Mouse (Mus musculus): ENCODE results near the gene Adamts12. TPM values are rescaled to one million over a fixed set of nuclear protein-coding genes. Genes with fewer than 3 reads are reported as not detected.

Adamts12 gene
- polyA plus RNA-seq, 1 experiment from 2014 or later = 1.4 TPM

GRCm38 (mm10) chr15:11089494-11089893 is 24.9 kb downstream of the Adamts12 start:
- Histone ChIP-seq H3K9me3 (ENCODE audit: control insufficient read depth, low read length) (no peaks in the 10 kb centered on the region), H3K27ac (ENCODE audit: low read depth, low read length) (no peak overlapping the region), H3K9ac (ENCODE audit: low read depth, low read length) (no peak overlapping the region), H3K4me2 (no peak overlapping the region), H3K4me1 (replicated peaks; ENCODE audit: control insufficient read depth, insufficient read depth, low read length) (no peaks in the 10 kb centered on the region), H3K4me3 (ENCODE audit: low read depth, low read length) (no peak overlapping the region), H3K27me3 (replicated peaks; ENCODE audit: control insufficient read depth, insufficient read depth, low read length) (no peaks in the 10 kb centered on the region), H3K36me3 (ENCODE audit: control insufficient read depth, insufficient read depth, low read length) (no peaks in the 10 kb centered on the region)
- no peak for ATAC-seq (replicated peaks; ENCODE audit: low FRiP score)
- no peak for DNase-seq (ENCODE audit: low spot score)
- 82% methylated on average over 3 of the region's 3 CpGs for WGBS

DNA sequence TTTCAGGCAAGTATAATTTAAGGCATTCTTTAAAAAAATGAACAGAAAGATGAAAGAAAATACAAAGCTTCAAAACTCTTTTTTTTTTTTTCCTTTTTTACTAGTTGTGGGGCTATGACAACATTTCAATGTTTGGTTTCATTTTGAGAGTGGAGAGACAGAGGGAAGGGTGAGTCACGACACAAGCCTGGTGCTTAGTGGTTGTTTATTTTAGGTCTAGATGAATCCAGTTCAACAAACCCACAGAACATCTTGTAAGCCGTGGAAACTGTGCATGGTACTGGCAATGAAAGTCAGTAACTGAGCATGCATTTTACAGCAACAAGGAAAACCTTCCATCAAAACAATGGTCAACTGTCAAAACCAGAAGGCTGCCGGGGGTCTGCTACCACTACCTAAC is 31.0 kb downstream of the Adamts12 start:
- H3K4me3 ChIP-seq (ENCODE audit: low read depth, low read length) = no peak overlapping the region
- no peaks in the 10 kb centered on the region for H3K9me3 ChIP-seq (ENCODE audit: control insufficient read depth, low read length)
- no peaks in the 10 kb centered on the region for H3K36me3 ChIP-seq (ENCODE audit: control insufficient read depth, insufficient read depth, low read length)
- no peak overlapping the region for H3K9ac ChIP-seq (ENCODE audit: low read depth, low read length)
- H3K27me3 ChIP-seq (replicated peaks; ENCODE audit: control insufficient read depth, insufficient read depth, low read length) = no peaks in the 10 kb centered on the region
- DNase-seq (ENCODE audit: low spot score) = no peak
- no peaks in the 10 kb centered on the region for H3K4me1 ChIP-seq (replicated peaks; ENCODE audit: control insufficient read depth, insufficient read depth, low read length)
- no peak overlapping the region for H3K27ac ChIP-seq (ENCODE audit: low read depth, low read length)
- H3K4me2 ChIP-seq = no peak overlapping the region
- ATAC-seq (replicated peaks; ENCODE audit: low FRiP score) = no peak
- 62% methylated on average over 3 of the region's 3 CpGs for WGBS

- 68% methylated on average over 4 of the region's 4 CpGs for WGBS
- H3K36me3 ChIP-seq (ENCODE audit: control insufficient read depth, insufficient read depth, low read length) = no peaks in the 10 kb centered on the region
- no peak overlapping the region for H3K27ac ChIP-seq (ENCODE audit: low read depth, low read length)
- DNase-seq (ENCODE audit: low spot score) (no peak), ATAC-seq (replicated peaks; ENCODE audit: low FRiP score) (no peak)
- no peaks in the 10 kb centered on the region for H3K27me3 ChIP-seq (replicated peaks; ENCODE audit: control insufficient read depth, insufficient read depth, low read length)
- H3K9me3 ChIP-seq (ENCODE audit: control insufficient read depth, low read length) = no peaks in the 10 kb centered on the region
- no peak overlapping the region for H3K9ac ChIP-seq (ENCODE audit: low read depth, low read length)
- no peak overlapping the region for H3K4me3 ChIP-seq (ENCODE audit: low read depth, low read length)
- no peaks in the 10 kb centered on the region for H3K4me1 ChIP-seq (replicated peaks; ENCODE audit: control insufficient read depth, insufficient read depth, low read length)
- no peak overlapping the region for H3K4me2 ChIP-seq
Observed at GRCm38 (mm10) chr15:11097967-11098702, 33.5 kb downstream of the Adamts12 start.

DNA sequence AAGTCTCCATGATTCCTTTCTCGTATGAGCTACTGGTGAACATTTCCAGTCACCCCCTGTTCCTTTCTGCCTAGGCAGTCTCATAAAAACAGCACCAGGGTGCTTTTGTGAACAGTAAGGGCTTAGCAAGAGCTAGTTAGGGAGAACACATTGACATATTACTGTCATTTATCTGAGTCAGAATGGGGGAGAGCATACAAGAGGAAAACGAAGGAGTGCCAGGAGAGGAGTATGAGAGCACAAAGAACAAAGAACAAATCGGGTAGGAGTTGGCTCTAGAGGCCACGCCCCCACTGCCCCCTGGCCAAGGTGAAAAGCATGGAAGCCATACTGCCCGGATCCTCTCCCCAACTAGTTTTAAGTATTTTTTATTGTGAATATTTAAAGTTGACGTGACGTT is 34.4 kb downstream of the Adamts12 start:
- Histone ChIP-seq H3K9me3 (ENCODE audit: control insufficient read depth, low read length) (no peaks in the 10 kb centered on the region), H3K27me3 (replicated peaks; ENCODE audit: control insufficient read depth, insufficient read depth, low read length) (no peaks in the 10 kb centered on the region), H3K9ac (ENCODE audit: low read depth, low read length) (no peak overlapping the region), H3K36me3 (ENCODE audit: control insufficient read depth, insufficient read depth, low read length) (no peaks in the 10 kb centered on the region), H3K4me2 (no peak overlapping the region), H3K27ac (ENCODE audit: low read depth, low read length) (no peak overlapping the region), H3K4me3 (ENCODE audit: low read depth, low read length) (no peak overlapping the region), H3K4me1 (replicated peaks; ENCODE audit: control insufficient read depth, insufficient read depth, low read length) (no peaks in the 10 kb centered on the region)
- 69% methylated on average over 7 of the region's 7 CpGs for WGBS
- ATAC-seq (replicated peaks; ENCODE audit: low FRiP score) = no peak
- no peak for DNase-seq (ENCODE audit: low spot score)

- no peak overlapping the region for H3K4me2 ChIP-seq
- no peaks in the 10 kb centered on the region for H3K36me3 ChIP-seq (ENCODE audit: control insufficient read depth, insufficient read depth, low read length)
- no peak overlapping the region for H3K4me3 ChIP-seq (ENCODE audit: low read depth, low read length)
- no peaks in the 10 kb centered on the region for H3K4me1 ChIP-seq (replicated peaks; ENCODE audit: control insufficient read depth, insufficient read depth, low read length)
- no peaks in the 10 kb centered on the region for H3K27me3 ChIP-seq (replicated peaks; ENCODE audit: control insufficient read depth, insufficient read depth, low read length)
- DNase-seq (ENCODE audit: low spot score) = no peak
- H3K9ac ChIP-seq (ENCODE audit: low read depth, low read length) = no peak overlapping the region
- 69% methylated on average over 4 of the region's 4 CpGs for WGBS
- H3K27ac ChIP-seq (ENCODE audit: low read depth, low read length) = no peak overlapping the region
- ATAC-seq (replicated peaks; ENCODE audit: low FRiP score) = no peak
- no peaks in the 10 kb centered on the region for H3K9me3 ChIP-seq (ENCODE audit: control insufficient read depth, low read length)
Observed at GRCm38 (mm10) chr15:11100917-11101316, 36.3 kb downstream of the Adamts12 start.

GRCm38 (mm10) chr15:11105101-11105500 is 40.5 kb downstream of the Adamts12 start:
- H3K9ac ChIP-seq (ENCODE audit: low read depth, low read length) = no peak overlapping the region
- DNase-seq (ENCODE audit: low spot score) (no peak), ATAC-seq (replicated peaks; ENCODE audit: low FRiP score) (no peak)
- H3K36me3 ChIP-seq (ENCODE audit: control insufficient read depth, insufficient read depth, low read length) = no peaks in the 10 kb centered on the region
- H3K4me1 ChIP-seq (replicated peaks; ENCODE audit: control insufficient read depth, insufficient read depth, low read length) = no peaks in the 10 kb centered on the region
- H3K9me3 ChIP-seq (ENCODE audit: control insufficient read depth, low read length) = no peaks in the 10 kb centered on the region
- H3K27ac ChIP-seq (ENCODE audit: low read depth, low read length) = no peak overlapping the region
- H3K4me2 ChIP-seq = no peak overlapping the region
- no peak overlapping the region for H3K4me3 ChIP-seq (ENCODE audit: low read depth, low read length)
- 62% methylated on average over 2 of the region's 2 CpGs for WGBS
- no peaks in the 10 kb centered on the region for H3K27me3 ChIP-seq (replicated peaks; ENCODE audit: control insufficient read depth, insufficient read depth, low read length)

GRCm38 (mm10) chr15:11107376-11107775 is 42.8 kb downstream of the Adamts12 start:
- Histone ChIP-seq H3K27me3 (replicated peaks; ENCODE audit: control insufficient read depth, insufficient read depth, low read length) (no peaks in the 10 kb centered on the region), H3K4me3 (ENCODE audit: low read depth, low read length) (no peak overlapping the region), H3K36me3 (ENCODE audit: control insufficient read depth, insufficient read depth, low read length) (no peaks in the 10 kb centered on the region), H3K27ac (ENCODE audit: low read depth, low read length) (no peak overlapping the region), H3K4me1 (replicated peaks; ENCODE audit: control insufficient read depth, insufficient read depth, low read length) (no peaks in the 10 kb centered on the region), H3K4me2 (no peak overlapping the region), H3K9me3 (ENCODE audit: control insufficient read depth, low read length) (no peaks in the 10 kb centered on the region), H3K9ac (ENCODE audit: low read depth, low read length) (no peak overlapping the region)
- 73% methylated on average over 5 of the region's 5 CpGs for WGBS
- ATAC-seq (replicated peaks; ENCODE audit: low FRiP score) (no peak), DNase-seq (ENCODE audit: low spot score) (no peak)

- H3K9me3 ChIP-seq (ENCODE audit: control insufficient read depth, low read length) = no peaks in the 10 kb centered on the region
- no peak for DNase-seq (ENCODE audit: low spot score)
- no peak for ATAC-seq (replicated peaks; ENCODE audit: low FRiP score)
- H3K27ac ChIP-seq (ENCODE audit: low read depth, low read length) = no peak overlapping the region
- no peaks in the 10 kb centered on the region for H3K27me3 ChIP-seq (replicated peaks; ENCODE audit: control insufficient read depth, insufficient read depth, low read length)
- H3K4me2 ChIP-seq = no peak overlapping the region
- H3K4me3 ChIP-seq (ENCODE audit: low read depth, low read length) = no peak overlapping the region
- H3K36me3 ChIP-seq (ENCODE audit: control insufficient read depth, insufficient read depth, low read length) = no peaks in the 10 kb centered on the region
- WGBS = 77% methylated on average over 8 of the region's 8 CpGs
- no peak overlapping the region for H3K9ac ChIP-seq (ENCODE audit: low read depth, low read length)
- H3K4me1 ChIP-seq (replicated peaks; ENCODE audit: control insufficient read depth, insufficient read depth, low read length) = no peaks in the 10 kb centered on the region
Observed at GRCm38 (mm10) chr15:11114631-11115197, 50.1 kb downstream of the Adamts12 start.

DNA sequence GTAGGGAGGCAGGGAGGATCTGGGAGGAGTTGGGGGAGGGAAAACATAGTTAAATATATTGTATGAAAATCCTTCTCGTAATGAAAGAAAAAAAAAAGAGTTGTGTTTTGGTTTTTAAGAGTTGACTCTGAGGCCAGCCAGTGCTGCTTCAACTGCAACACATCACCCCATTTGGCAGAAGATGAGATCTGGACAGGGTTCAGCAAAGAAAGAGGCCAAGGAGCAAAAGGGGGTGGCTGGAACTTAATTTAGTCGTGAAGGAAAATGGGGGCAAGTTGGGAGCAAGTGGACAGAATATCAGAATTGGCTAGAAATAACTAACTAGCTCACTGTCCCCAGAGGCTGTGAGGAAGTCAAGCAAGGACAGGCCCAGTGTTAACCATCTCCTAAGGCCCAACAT is 51.7 kb downstream of the Adamts12 start:
- Histone ChIP-seq H3K4me3 (ENCODE audit: low read depth, low read length) (no peak overlapping the region), H3K27ac (ENCODE audit: low read depth, low read length) (no peak overlapping the region), H3K9ac (ENCODE audit: low read depth, low read length) (no peak overlapping the region), H3K36me3 (ENCODE audit: control insufficient read depth, insufficient read depth, low read length) (no peaks in the 10 kb centered on the region), H3K4me2 (no peak overlapping the region), H3K9me3 (ENCODE audit: control insufficient read depth, low read length) (no peaks in the 10 kb centered on the region), H3K27me3 (replicated peaks; ENCODE audit: control insufficient read depth, insufficient read depth, low read length) (no peaks in the 10 kb centered on the region), H3K4me1 (replicated peaks; ENCODE audit: control insufficient read depth, insufficient read depth, low read length) (no peaks in the 10 kb centered on the region)
- DNase-seq (ENCODE audit: low spot score) (no peak), ATAC-seq (replicated peaks; ENCODE audit: low FRiP score) (no peak)
- WGBS = 75% methylated on average over 2 of the region's 2 CpGs
